Mouse (Mus musculus): Measurements from ENCODE around the gene Phyhipl. TPM values are rescaled to one million over a fixed set of nuclear protein-coding genes. Genes with fewer than 3 reads are reported as not detected.

The Phyhipl gene
- polyA plus RNA-seq, 1 experiment from 2014 or later: 26.9 TPM

DNA sequence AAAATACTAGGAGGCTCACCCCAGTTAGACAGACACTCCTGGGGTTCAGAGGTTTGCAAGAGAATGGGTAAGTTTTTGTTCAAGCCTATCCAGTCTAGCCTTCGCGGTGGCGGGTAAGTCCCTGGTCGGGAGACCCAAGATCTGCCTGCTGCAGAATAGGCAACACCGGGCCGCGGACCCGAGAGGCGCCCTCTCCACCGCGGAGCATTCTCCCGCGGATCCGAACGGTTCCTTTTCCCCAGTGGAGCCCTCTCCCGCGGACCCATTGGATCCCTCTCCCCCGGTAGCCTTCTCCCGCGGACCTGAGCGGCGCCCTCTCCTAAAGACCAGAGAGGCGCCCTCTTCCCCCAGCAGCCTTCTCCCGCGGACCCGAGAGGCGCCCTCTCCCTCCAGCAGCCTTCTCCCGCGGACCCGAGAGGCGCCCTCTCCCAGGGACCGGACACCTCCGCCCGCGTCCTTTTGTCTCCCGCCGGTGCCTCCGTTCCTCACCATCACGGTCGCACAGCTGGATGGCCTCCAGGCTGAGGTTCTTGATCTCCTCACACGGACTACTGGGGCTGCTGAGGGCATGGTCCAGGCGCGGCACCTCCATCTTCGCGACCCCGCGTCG is 57.1 kb downstream of the Phyhipl start:
- peak overlapping the region; percentile 67 for H3K9ac ChIP-seq (replicated peaks; ENCODE audit: low read length)

GRCm38 (mm10) chr10:70598081-70598515 is 57.7 kb downstream of the Phyhipl start:
- peak; percentile 1; the same call in 1 of the 2 replicates for ATAC-seq (ENCODE audit: low FRiP score, low TSS enrichment)
- Histone ChIP-seq H3K27me3 (ENCODE audit: insufficient read depth, low read length) (peaks cover 22% of the 10 kb centered on the region), H3K27ac (ENCODE audit: low read length) (no peak overlapping the region), H3K4me1 (ENCODE audit: insufficient read depth, low read length) (peaks cover 12% of the 10 kb centered on the region; the same call in 1 of the 2 replicates), H3K36me3 (ENCODE audit: insufficient read depth, low read length) (no peaks in the 10 kb centered on the region), H3K9me3 (ENCODE audit: low read length) (no peaks in the 10 kb centered on the region), H3K4me3 (ENCODE audit: low read length) (peak overlapping the region; percentile 70), H3K9ac (replicated peaks; ENCODE audit: low read length) (no peak overlapping the region), H3K4me2 (replicated peaks; ENCODE audit: low read depth, low read length) (peak overlapping the region; percentile 95)
- 21% methylated on average over 10 of the region's 10 CpGs for WGBS

More for the DNA sequence above, 57.1 kb downstream of the Phyhipl start:
- ATAC-seq (ENCODE audit: low FRiP score, low TSS enrichment): peak; percentile 71
- peak overlapping the region; percentile 70 for H3K4me3 ChIP-seq (ENCODE audit: low read length)
- no peak overlapping the region for H3K27ac ChIP-seq (ENCODE audit: low read length)
- H3K4me1 ChIP-seq (ENCODE audit: insufficient read depth, low read length): peaks cover 12% of the 10 kb centered on the region; the same call in 1 of the 2 replicates
- H3K36me3 ChIP-seq (ENCODE audit: insufficient read depth, low read length): no peaks in the 10 kb centered on the region
- no peaks in the 10 kb centered on the region for H3K9me3 ChIP-seq (ENCODE audit: low read length)
- H3K27me3 ChIP-seq (ENCODE audit: insufficient read depth, low read length): peaks cover 22% of the 10 kb centered on the region
- under 1% methylated on average over 45 of the region's 48 CpGs for WGBS
- H3K4me2 ChIP-seq (replicated peaks; ENCODE audit: low read depth, low read length): peak overlapping the region; percentile 95

DNA sequence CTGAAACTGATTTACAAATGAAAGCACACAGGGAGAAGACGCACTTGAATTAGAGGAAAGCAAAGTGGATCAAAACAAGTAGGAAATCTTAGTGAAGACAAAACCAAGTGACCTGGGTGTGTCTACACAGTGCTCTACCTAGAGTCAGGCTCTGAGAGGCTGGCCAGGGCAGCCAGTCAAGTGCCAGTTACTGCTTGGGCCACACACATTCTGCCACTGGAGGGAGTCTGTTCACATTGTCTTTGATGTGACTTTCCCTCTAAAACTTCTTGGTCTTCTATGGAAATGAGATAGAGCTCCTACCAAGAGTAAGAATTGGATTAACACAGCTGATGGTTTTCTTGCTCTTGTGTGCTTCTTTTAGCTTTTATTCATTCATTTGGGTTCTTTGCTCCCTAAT is 61.8 kb downstream of the Phyhipl start:
- 47% methylated on average over 1 of the region's 1 CpGs for WGBS
- no peaks in the 10 kb centered on the region for H3K9me3 ChIP-seq (ENCODE audit: low read length)
- no peaks in the 10 kb centered on the region for H3K36me3 ChIP-seq (ENCODE audit: insufficient read depth, low read length)
- H3K9ac ChIP-seq (replicated peaks; ENCODE audit: low read length): no peak overlapping the region
- H3K4me2 ChIP-seq (replicated peaks; ENCODE audit: low read depth, low read length): no peak overlapping the region
- peaks cover 8% of the 10 kb centered on the region; the same call in 1 of the 2 replicates for H3K27me3 ChIP-seq (ENCODE audit: insufficient read depth, low read length)
- no peak for ATAC-seq (ENCODE audit: low FRiP score, low TSS enrichment)
- no peak overlapping the region for H3K27ac ChIP-seq (ENCODE audit: low read length)
- H3K4me3 ChIP-seq (ENCODE audit: low read length): no peak overlapping the region
- H3K4me1 ChIP-seq (ENCODE audit: insufficient read depth, low read length): peaks cover 8% of the 10 kb centered on the region; the same call in 1 of the 2 replicates

DNA sequence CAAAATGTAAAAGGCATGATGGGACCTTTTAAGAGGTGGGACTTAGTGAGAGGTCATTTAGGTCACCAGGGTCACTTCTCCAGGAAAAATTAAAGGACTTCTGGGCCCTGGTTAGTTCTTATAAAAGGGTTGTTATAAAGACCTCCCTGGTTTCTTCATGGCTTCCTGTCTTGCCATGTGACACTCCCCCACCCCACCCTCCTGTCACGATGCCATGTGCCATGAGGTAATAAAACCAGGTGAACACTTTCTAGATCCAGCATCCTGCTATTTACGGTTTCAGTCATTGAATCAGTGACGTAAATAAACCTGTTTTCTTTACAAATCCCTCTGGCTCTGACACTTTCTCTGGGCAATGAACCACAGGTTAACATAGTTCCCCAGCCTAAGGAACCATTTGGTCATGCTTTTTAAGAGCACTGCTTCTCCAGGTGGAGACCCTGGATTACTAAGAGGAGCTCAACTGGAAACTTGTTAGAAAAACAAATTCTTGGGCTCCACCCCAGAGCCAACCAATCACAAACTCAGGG is 68.8 kb downstream of the Phyhipl start:
- Histone ChIP-seq H3K9ac (replicated peaks; ENCODE audit: low read length) (no peak overlapping the region), H3K36me3 (ENCODE audit: insufficient read depth, low read length) (no peaks in the 10 kb centered on the region), H3K4me1 (ENCODE audit: insufficient read depth, low read length) (no peaks in the 10 kb centered on the region), H3K27me3 (ENCODE audit: insufficient read depth, low read length) (no peaks in the 10 kb centered on the region), H3K27ac (ENCODE audit: low read length) (no peak overlapping the region), H3K4me2 (replicated peaks; ENCODE audit: low read depth, low read length) (no peak overlapping the region), H3K4me3 (ENCODE audit: low read length) (no peak overlapping the region), H3K9me3 (ENCODE audit: low read length) (no peaks in the 10 kb centered on the region)
- ATAC-seq (ENCODE audit: low FRiP score, low TSS enrichment): no peak
- 50% methylated on average over 3 of the region's 3 CpGs for WGBS

GRCm38 (mm10) chr10:70584171-70584570 is 71.6 kb downstream of the Phyhipl start:
- ATAC-seq (ENCODE audit: low FRiP score, low TSS enrichment): no peak
- H3K27ac ChIP-seq (ENCODE audit: low read length): no peak overlapping the region
- WGBS: 79% methylated on average over 1 of the region's 1 CpGs
- no peaks in the 10 kb centered on the region for H3K36me3 ChIP-seq (ENCODE audit: insufficient read depth, low read length)
- no peaks in the 10 kb centered on the region for H3K27me3 ChIP-seq (ENCODE audit: insufficient read depth, low read length)
- H3K4me1 ChIP-seq (ENCODE audit: insufficient read depth, low read length): no peaks in the 10 kb centered on the region
- H3K4me2 ChIP-seq (replicated peaks; ENCODE audit: low read depth, low read length): no peak overlapping the region
- no peak overlapping the region for H3K9ac ChIP-seq (replicated peaks; ENCODE audit: low read length)
- no peak overlapping the region for H3K4me3 ChIP-seq (ENCODE audit: low read length)
- no peaks in the 10 kb centered on the region for H3K9me3 ChIP-seq (ENCODE audit: low read length)

DNA sequence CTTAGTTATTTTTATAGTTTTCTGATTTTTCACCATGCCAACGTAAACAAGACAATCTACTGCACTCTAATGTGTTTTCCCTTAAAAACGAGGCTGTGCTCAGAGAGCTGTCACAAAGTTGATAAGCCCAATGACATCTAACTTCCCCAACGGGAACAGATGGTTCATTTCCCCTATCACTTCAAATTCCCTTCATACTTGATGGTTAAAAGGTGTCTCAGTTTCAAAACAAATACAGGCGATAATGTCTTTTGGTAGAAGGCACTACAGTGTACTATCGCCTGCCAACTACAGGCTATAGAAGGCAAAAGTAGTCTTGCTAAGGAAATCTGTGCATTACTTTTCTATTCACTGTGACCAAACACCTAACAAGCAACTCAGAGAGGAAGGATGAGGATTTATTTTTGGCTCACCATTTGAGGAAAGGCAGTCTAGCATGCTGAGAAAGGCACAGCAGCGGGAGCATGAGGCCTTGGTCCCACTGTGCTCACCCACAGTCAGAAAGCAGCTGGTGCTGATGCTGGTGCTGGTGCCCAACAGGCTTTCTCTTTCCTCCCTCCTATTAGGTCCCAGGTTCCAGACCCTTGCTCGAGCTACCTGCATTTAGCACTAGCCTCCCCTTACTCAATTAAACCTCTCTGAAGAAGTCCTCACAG is 74.1 kb downstream of the Phyhipl start:
- H3K9me3 ChIP-seq (ENCODE audit: low read length): no peaks in the 10 kb centered on the region
- H3K4me1 ChIP-seq (ENCODE audit: insufficient read depth, low read length): no peaks in the 10 kb centered on the region
- H3K36me3 ChIP-seq (ENCODE audit: insufficient read depth, low read length): no peaks in the 10 kb centered on the region
- 39% methylated on average over 7 of the region's 7 CpGs for WGBS
- no peak overlapping the region for H3K4me3 ChIP-seq (ENCODE audit: low read length)
- ATAC-seq (ENCODE audit: low FRiP score, low TSS enrichment): no peak
- H3K27me3 ChIP-seq (ENCODE audit: insufficient read depth, low read length): no peaks in the 10 kb centered on the region
- H3K4me2 ChIP-seq (replicated peaks; ENCODE audit: low read depth, low read length): no peak overlapping the region
- no peak overlapping the region for H3K9ac ChIP-seq (replicated peaks; ENCODE audit: low read length)
- H3K27ac ChIP-seq (ENCODE audit: low read length): no peak overlapping the region

- WGBS: 26% methylated on average over 3 of the region's 3 CpGs
- H3K9me3 ChIP-seq (ENCODE audit: low read length): no peaks in the 10 kb centered on the region
- no peaks in the 10 kb centered on the region for H3K27me3 ChIP-seq (ENCODE audit: insufficient read depth, low read length)
- H3K27ac ChIP-seq (ENCODE audit: low read length): no peak overlapping the region
- no peaks in the 10 kb centered on the region for H3K4me1 ChIP-seq (ENCODE audit: insufficient read depth, low read length)
- no peak overlapping the region for H3K4me2 ChIP-seq (replicated peaks; ENCODE audit: low read depth, low read length)
- no peak overlapping the region for H3K4me3 ChIP-seq (ENCODE audit: low read length)
- no peak for ATAC-seq (ENCODE audit: low FRiP score, low TSS enrichment)
- H3K9ac ChIP-seq (replicated peaks; ENCODE audit: low read length): no peak overlapping the region
- H3K36me3 ChIP-seq (ENCODE audit: insufficient read depth, low read length): 0 out of 2 replicates have a peak, but pooled peaks cover 2% of the 10 kb centered on the region
Measured at GRCm38 (mm10) chr10:70563636-70564035, 92.1 kb downstream of the Phyhipl start.

DNA sequence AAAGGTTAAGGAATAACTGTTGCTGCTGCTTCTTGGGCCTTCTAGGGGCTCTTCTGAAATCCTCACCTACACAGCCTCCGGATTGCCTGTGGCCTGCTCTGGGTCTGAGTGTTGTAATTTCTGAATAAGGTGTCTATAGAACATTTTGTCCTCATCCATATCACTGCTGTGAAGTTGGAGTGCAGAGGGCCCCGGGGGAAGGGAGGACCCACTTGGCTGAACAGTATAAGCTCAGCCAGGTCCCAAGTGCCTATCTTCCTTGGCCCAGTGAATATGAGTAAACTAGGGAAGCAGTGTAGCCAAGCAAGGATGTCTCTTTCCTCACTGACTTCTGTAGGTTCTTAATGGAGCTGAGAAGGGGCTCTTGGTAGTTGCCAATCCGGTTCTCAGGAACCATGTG is 103.2 kb downstream of the Phyhipl start:
- no peaks in the 10 kb centered on the region for H3K9me3 ChIP-seq (ENCODE audit: low read length)
- H3K27me3 ChIP-seq (ENCODE audit: insufficient read depth, low read length): no peaks in the 10 kb centered on the region
- WGBS: 86% methylated on average over 3 of the region's 3 CpGs
- H3K36me3 ChIP-seq (ENCODE audit: insufficient read depth, low read length): 0 out of 2 replicates have a peak, but pooled peaks cover 3% of the 10 kb centered on the region
- H3K4me1 ChIP-seq (ENCODE audit: insufficient read depth, low read length): no peaks in the 10 kb centered on the region
- ATAC-seq (ENCODE audit: low FRiP score, low TSS enrichment): no peak
- no peak overlapping the region for H3K9ac ChIP-seq (replicated peaks; ENCODE audit: low read length)
- no peak overlapping the region for H3K4me3 ChIP-seq (ENCODE audit: low read length)
- no peak overlapping the region for H3K27ac ChIP-seq (ENCODE audit: low read length)
- H3K4me2 ChIP-seq (replicated peaks; ENCODE audit: low read depth, low read length): no peak overlapping the region

- Histone ChIP-seq H3K9ac (replicated peaks; ENCODE audit: low read length) (no peak overlapping the region), H3K36me3 (ENCODE audit: insufficient read depth, low read length) (no peaks in the 10 kb centered on the region), H3K9me3 (ENCODE audit: low read length) (no peaks in the 10 kb centered on the region), H3K4me2 (replicated peaks; ENCODE audit: low read depth, low read length) (no peak overlapping the region), H3K4me1 (ENCODE audit: insufficient read depth, low read length) (no peaks in the 10 kb centered on the region), H3K4me3 (ENCODE audit: low read length) (no peak overlapping the region), H3K27me3 (ENCODE audit: insufficient read depth, low read length) (no peaks in the 10 kb centered on the region), H3K27ac (ENCODE audit: low read length) (no peak overlapping the region)
- no peak for ATAC-seq (ENCODE audit: low FRiP score, low TSS enrichment)
- WGBS: 88% methylated on average over 6 of the region's 6 CpGs
Measured at GRCm38 (mm10) chr10:70542857-70543256, 112.9 kb downstream of the Phyhipl start.
